Mouse (Mus musculus) embryo, embryonic 11 days (tissue): ENCODE results near the gene Tmem94.

Source experiments
- DNase-seq: peaks from one replicate; pipeline ENCODE4 v3.0.0-alpha.2; 2015

Gene Tmem94

GRCm38 (mm10) chr11:115766981-115767380 lies 1.7 kb downstream of the Tmem94 start:
- no peak for DNase-seq

DNA sequence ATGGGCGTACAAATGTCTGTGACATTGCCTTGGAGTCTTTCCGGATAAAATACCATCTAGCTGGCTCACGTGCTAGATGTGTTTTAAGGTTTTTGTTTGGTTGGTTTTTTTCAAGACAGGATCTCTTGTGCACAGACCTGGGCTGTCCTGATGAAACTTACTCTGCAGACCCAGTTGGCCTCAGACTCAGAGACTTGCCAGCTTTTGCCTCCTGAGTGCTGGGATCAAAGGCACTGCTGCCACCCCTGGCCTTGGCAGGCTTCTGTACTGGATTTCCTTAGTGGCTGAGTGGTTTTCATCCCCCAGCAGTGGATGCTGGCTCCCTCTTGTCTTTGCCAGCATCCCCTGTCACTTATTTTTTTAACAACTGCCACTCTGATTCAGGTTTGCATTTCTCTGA lies 3.7 kb downstream of the Tmem94 start:
- DNase-seq = no peak

GRCm38 (mm10) chr11:115774653-115775052 lies 9.4 kb downstream of the Tmem94 start:
- DNase-seq = no peak

DNA sequence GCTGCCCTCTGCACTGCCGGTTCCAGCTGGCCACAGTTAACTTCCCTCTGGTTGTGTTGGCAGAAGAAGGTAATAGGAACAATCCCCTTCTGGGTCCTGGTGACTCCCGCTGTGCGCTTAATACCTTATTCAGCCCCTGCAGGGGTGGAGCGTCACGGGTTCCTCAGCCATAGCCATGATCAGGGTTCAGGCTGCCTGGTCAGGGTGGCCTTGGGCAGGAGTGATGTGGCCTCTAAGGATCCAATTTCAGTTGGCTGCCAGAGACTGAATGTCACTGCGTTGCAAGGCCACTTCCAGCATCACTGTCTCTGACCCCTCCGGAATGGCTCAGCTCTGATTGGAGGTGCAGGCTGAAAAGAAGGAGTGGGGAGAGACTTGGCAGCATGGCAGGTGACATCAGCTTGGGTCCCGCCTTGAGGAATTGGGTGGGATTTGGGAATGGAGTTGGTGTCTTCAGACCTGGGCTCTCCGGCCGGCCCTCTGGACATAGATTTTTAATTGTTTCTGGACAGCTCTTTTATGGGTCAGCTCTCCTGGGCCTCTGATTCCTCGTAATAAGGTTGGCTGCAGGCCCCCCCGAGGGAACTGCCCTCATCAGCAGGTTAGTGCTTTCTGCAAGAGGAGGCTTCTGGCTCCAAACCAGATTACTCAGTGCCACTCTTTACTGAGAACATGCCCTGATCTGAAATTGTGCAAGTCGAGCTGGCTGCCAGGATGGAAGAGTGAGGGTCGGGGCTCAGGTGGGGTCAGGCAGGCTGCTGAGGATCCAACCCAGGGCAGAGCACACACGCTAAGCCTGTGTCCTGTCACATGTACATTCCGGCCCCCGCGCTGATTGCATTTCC lies 10.8 kb downstream of the Tmem94 start:
- no peak for DNase-seq

GRCm38 (mm10) chr11:115776954-115777353 lies 11.7 kb downstream of the Tmem94 start:
- no peak for DNase-seq

DNA sequence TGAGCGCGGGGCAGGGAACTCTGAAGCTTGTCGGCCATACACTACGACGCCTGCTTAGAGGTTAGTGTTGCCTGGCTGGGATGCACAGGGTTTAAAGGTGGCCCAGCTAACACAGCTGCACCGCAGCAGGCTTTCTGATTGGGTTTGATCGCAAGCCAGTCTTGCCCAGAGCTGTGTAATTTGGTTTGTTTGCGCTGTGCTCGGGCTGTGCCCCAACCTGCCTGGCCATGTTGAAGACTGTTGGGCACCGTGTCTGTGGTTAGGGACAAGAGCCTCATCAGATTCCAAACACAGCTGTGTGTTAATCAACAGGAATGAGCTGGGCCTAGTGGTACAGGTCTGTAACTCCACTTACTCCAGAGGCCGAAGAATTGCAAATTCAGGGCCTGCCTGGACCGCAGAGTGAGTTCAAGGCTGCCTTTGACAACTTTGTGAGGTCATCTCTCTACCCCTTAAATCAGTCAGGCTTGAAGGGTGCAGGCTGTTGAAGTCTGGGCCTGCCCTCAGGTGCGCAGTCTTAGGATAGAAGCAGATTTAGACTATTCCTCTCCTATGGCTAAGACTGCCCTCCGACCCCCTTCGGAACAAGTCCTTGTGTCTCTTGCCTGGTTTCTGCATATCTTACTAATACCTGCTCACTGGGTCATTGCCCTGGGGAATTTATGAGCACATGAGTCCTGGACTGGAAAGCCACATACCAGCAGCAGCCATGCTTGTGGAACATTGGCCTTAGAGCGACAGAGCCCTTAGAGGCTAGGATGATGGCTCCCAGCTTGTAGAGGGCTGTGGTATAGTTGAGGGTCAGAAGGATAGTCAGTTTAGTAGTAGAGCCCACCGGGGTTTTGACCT lies 12.5 kb downstream of the Tmem94 start:
- DNase-seq = no peak

DNA sequence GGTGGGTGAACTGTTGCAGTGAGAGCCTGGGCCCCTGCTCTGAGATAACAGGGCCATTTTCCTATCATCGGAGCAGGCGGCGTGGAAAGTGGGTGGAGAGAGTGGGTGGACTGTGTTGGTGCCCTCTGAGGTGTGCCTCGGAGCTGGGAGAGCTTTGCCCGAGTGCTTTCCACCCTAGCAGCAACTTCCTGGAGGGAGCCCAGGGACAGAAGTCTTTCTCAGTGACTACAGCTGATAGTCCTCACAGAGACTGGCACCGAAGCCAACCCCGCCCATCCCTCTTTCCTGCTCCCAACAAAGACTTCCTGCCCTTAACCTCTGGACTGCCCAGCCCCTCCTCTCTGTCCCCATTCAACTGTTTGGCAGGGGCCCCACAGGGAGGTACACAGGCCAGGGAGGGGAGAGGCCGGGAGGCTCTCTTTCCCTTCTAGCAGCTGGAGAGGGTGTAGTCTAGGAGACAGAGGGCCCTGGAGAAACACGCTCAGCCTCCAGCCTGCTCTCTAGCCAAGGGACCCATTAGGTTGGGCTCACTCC lies 13.9 kb downstream of the Tmem94 start:
- DNase-seq = peak; percentile 84

DNA sequence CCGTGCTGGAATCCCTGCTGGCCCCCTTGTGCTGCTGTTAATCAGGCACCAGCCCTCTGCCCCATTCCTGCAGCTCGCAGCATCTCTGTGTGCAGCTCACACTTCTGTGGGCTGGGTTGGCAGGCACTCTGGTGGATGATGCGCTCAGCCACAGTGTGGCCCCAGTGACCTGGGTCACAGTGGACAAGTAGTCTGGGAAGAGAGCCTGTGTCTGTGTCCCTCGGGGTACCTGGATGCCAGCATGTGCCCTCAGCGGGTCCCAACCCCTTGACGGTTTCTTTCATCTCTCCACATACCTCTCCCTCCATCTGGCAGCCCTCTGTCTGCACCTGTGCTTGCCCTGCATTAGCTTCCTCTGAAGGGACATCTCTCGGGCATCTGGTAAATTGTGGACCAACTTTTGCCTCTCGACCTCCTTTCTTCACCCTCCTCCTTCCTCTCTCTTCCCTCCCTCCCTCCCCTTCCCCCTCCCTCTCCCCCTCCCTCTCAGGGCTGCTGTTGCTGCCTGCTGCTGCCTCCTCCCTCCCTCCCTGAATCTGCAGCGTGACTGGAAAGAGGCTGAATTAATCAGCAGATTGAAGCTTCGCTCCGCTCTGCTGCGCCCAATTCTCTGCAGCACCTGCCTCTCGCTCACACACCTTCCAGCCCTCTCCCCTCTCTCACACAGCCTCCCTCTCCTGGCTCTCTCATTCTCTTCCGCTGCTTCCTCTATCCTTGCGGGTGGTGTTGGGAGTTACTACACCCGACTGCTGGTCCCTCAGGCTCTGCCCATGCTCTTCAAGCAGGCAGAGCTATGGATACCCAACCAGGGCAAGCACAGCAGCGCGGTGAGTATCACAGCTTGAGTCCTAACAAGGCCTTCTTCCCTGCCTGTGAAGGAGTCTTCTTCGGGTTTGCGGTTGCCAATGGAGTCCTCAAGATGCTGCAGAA lies 15.2 kb downstream of the Tmem94 start:
- peak; percentile 71 for DNase-seq

DNA sequence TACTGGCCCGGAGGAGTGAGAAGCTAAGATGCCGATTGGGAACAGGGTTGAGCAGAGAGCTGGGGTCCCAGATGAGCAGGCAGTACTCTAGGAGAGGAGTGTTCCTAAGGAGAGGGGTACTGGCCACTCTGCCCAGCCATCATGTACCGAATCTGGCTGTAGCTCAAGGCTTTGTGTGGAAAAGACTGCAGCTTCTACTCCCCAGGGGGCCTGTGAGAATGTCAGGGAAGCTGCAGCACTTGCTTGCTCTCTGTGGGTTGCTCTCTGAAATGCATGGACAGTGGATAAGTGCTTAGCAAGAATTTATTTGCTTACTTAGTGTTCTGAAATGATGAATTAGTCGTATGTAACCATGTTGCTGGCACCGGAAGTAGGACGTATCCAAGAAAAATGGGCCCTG lies 21.2 kb downstream of the Tmem94 start:
- DNase-seq = no peak

DNA sequence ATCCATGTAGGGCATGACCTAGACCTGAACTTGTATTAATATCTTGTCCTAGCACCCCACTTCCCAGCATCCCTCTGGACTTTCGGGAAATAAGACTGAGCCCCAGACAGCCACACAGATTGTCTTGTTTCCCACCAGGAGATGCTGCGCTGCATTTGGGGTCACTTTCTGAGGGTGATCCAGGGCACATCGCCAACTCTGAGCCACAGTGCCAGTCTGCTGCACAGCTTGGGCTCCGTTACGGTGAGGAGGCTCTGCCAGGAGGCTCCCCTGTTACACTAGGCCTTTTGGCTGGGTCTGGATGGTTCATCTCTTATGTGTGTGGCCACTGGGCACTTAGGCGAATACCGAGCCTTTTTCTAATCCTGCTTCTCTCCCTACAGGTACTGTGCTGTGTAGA lies 24.6 kb downstream of the Tmem94 start:
- DNase-seq = no peak

- DNase-seq = no peak
Measured at GRCm38 (mm10) chr11:115791919-115792318, 26.7 kb downstream of the Tmem94 start.

DNA sequence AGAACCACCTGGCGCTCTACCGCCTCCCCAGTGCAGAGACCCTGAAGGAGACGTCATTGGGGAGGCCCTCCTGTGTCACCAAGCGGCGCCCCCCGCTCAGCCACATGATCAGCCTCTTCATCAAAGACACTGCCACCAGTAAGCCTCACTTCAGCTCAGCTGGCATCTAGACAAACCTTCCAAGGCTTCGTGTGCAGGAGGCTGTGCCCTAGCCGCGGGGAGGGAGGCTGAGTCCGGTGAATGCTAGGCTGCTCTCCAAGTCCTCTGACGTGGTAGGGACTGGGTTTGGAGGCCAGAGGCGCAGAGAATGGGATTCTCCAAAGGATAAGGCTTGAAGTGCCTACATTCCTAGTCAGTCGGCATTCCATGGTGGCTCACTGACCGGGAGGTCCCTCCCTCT lies 27.1 kb downstream of the Tmem94 start:
- DNase-seq = no peak

GRCm38 (mm10) chr11:115796898-115797297 lies 31.7 kb downstream of the Tmem94 start:
- DNase-seq = no peak

DNA sequence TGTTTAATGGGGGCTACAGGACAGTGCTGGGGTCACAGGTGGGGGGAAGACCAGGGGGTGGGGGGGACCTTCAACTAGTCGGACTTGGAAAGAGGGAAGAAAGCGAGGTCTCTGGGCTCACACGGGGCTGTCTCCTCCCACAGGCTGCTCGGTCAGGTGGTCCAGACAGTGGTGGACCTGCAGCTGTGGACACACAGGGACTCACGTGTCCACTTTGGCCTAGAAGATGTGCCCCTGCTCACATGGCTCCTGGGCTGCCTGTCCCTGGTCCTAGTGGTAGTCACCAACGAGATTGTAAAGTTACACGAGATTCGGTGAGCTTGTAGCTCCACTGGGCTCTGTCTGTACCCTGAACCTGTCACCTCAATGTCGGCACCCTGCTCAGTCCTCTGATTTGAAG lies 32.4 kb downstream of the Tmem94 start:
- DNase-seq = no peak

DNA sequence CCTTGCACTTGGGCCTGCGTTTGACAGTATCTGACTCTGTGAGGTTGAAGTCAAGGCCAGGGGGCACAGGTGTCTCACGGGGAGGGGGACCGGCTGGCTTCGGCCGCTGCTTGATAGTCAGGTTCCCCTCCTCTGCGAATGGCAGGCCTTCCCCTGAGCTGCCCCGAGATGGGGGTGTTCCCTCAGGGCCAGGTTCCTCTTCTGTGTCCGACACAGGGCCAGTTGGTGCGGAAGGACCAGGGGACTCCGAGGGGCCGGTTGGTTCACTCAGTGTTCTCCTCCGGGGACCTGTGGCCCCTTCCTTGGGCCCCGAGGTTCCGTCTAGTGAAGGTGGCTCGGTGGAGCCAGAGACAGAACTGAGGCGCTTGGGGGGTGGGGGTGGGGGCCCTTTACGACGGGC lies 35.7 kb downstream of the Tmem94 start:
- no peak for DNase-seq

DNA sequence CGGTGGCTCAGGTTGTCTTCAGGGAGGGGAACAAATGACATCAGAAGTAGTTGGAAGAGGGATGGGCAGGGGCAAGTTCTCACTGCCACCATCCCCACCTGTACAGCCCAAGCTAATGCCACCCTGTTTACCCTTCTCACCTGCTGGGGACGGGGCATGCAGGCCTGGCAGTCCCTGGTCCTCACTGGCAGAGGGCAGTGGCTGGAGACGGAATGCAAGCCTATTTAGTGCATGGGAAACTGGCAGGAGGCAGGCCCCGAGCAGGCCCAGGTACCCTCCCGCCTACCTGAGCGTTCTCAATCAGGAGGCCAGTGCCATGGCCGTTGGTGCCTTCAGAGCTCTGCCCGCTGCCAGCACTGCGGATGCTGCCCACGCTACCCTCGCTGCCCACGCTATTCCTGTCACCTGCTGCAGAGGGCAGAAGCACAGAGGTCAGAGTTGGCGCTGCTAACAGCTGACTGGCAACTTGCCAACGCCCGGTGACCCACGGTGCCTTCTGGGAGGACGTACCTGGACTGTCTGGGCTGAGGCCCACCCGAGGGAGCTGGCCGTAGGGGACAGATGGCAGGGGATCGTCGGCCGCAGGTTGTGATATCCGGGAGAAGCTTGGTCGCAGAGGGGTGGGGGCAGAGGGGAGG lies 38.0 kb downstream of the Tmem94 start:
- DNase-seq = no peak

DNA sequence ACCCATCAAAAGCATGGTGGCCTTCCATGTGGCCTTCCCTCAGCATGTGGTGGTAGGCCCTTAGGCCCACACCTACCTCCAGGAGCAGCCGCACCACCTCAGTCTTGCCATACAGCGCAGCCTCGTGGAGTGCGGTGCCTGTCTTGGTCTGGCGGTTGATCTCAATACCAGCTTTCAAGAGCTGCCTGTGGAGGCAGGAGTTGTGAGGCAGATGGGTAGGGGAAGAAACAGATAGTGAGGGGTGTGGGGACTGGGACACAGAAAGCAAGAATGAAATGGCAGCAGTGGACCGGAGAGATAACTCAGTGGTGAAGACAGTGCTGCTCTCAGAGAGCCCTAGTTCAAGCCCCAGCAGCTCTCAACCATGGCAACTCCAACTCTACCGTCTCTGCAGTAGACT lies 39.8 kb downstream of the Tmem94 start:
- DNase-seq = no peak

GRCm38 (mm10) chr11:115806154-115806553 lies 40.9 kb downstream of the Tmem94 start:
- DNase-seq = no peak

DNA sequence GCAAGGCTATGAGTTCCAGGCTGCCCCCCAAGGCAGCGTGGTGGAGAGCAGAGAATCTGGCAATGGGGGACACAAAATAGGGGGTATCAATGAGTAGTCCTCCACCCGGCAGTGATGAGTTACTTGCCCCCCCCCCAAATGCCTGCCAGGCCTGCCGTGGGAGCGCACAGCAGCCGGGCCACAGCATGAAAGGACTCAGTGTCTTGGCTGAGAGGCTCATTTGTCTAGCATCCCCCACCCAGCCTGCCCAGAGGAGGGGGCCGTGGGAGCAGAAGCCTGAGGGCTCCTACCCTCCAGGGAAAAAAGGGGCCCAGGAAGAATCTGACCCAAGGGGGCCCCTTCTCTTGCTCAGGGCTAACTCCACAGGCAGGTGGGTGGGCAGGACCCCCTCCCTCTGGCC lies 42.1 kb downstream of the Tmem94 start:
- no peak for DNase-seq

GRCm38 (mm10) chr11:115807971-115808370 lies 42.7 kb downstream of the Tmem94 start:
- DNase-seq = no peak

DNA sequence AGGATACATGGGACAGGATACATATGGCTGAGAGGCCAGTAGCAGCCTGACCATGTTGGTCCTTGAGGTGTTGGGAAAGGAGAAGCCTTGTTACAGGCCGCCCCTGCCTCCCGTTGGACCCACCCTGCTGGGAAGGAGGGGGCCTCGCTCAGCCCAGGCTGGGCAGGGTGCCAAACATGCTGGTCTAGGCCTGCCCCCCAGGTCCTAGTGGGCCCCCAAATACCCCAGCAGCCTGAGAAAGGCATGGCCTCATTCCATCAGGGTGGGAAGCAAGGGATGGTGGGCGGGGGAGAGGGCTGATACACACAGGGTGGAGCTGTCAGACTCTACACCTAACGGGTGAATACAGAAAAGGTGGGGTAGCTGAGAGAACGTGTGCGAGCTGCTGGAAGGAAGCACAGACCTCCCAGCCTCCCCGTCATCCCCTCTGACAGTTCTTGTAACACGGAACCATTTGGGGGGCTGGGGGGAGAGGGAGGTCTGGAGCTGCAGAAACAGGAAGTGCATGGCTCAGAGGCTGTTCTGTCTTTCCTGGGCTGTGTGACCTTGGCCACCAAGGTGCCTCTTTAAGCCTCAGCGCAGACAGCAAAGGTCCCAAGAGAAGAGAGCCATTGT lies 43.6 kb downstream of the Tmem94 start:
- DNase-seq = no peak

DNA sequence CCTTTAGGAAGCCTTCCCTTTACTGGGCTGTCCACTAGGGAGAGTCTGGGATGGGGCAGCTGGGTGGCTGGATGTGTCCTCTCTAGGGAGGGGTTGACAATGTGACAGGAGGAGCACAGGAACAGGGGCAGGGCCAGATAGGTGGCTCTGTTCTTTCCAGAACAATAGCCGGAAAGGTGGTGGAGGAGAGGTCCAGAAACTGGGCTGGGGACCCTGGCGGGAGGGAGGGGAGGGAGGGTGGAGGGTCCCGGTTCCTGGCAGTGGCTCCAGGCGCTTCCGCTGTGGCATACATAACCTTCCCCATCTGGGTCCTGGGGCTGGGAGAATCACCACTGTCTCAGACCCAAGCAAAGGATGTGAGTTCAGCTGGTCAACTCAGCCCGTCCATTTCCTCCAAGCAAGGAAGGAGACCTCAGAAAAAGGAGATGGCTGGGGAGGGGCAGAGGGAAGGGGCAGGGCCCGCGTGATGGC lies 44.1 kb downstream of the Tmem94 start:
- no peak for DNase-seq
